Mouse (Mus musculus): ENCODE measurements around the gene Pde4d. TPM values are rescaled to one million over a fixed set of nuclear protein-coding genes. Genes with fewer than 3 reads are reported as not detected.

Pde4d gene
- polyA plus RNA-seq, 1 experiment from 2014 or later, result 13.6 TPM

DNA sequence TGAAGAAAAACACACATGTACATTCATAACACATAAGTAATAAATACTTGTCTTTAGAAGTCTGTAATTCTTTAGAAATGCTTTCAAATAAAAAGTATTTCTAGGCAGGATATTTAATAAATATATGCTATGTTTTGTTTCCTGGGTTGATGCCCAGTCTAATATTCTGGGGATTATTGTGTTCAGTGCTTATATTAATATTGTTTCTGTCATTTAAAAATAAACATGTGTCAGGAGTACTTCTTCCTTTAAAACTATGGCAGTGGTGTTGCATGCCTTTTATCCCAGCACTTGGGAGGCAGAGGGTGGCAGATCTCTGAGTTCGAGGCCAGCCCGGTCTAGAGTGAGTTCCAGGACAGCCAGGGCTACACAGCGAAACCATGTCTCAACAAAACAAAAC, 485.1 kb downstream of the Pde4d start:
- Histone ChIP-seq H3K27me3 (replicated peaks; ENCODE audit: control insufficient read depth, insufficient read depth, low read length) (no peaks in the 10 kb centered on the region), H3K9ac (ENCODE audit: low read depth, low read length) (no peak overlapping the region), H3K9me3 (ENCODE audit: control insufficient read depth, low read length) (no peaks in the 10 kb centered on the region), H3K4me2 (ENCODE audit: low read depth, low read length) (no peak overlapping the region), H3K36me3 (ENCODE audit: control insufficient read depth, insufficient read depth, low read length) (no peaks in the 10 kb centered on the region), H3K4me1 (ENCODE audit: control insufficient read depth, insufficient read depth, low read length) (no peaks in the 10 kb centered on the region), H3K27ac (replicated peaks; ENCODE audit: low read depth, low read length) (no peak overlapping the region), H3K4me3 (ENCODE audit: low read depth, low read length) (no peak overlapping the region)
- 87% methylated on average over 3 of the region's 3 CpGs for WGBS
- no peak for ATAC-seq (ENCODE audit: low read depth)
- no peak for DNase-seq (ENCODE audit: low spot score)

DNA sequence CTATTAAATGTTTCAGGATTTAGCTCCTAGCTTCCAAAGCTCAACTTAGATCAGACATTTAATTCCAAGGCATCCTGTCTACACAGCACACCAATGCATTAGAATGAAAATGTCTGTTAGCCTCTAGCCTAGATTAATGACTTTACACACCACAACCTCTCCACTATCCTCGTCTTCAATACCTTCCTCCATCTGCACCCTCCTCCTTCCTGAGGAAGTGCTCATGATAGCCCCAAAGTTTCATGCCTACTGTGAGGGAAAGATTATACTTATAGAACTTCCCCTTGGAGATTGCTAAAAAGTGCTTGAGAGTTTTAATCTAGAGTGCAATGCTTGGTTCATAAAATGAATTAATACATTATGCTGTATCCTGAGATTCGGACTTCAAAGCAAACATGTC, 487.5 kb downstream of the Pde4d start:
- Histone ChIP-seq H3K4me2 (ENCODE audit: low read depth, low read length) (no peak overlapping the region), H3K36me3 (ENCODE audit: control insufficient read depth, insufficient read depth, low read length) (no peaks in the 10 kb centered on the region), H3K4me3 (ENCODE audit: low read depth, low read length) (no peak overlapping the region), H3K9me3 (ENCODE audit: control insufficient read depth, low read length) (no peaks in the 10 kb centered on the region; the same call in 1 of the 2 replicates), H3K27ac (replicated peaks; ENCODE audit: low read depth, low read length) (no peak overlapping the region), H3K9ac (ENCODE audit: low read depth, low read length) (no peak overlapping the region), H3K27me3 (replicated peaks; ENCODE audit: control insufficient read depth, insufficient read depth, low read length) (no peaks in the 10 kb centered on the region), H3K4me1 (ENCODE audit: control insufficient read depth, insufficient read depth, low read length) (no peaks in the 10 kb centered on the region)
- DNase-seq (ENCODE audit: low spot score) (no peak), ATAC-seq (ENCODE audit: low read depth) (no peak)
- 71% methylated on average over 2 of the region's 2 CpGs for WGBS

DNA sequence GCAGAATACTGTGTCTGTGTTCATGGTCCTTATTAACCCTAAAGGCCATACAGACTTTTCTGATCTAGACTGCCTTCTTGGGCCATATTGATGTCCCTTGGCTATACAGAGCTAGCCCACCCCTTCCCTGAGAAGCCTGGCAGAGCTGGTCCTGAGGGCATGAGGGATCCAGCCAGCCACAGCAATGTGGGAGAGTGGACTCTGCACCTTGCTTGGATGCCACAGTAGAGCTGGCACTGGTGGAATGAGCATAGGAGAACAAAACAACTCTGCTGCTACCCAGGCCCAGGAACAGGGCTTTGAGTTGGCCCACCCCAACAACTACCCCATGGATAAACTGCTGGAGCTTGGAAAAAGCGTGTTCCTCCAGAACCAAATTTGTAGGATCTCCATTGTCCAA, 503.2 kb downstream of the Pde4d start:
- no peaks in the 10 kb centered on the region for H3K9me3 ChIP-seq (ENCODE audit: control insufficient read depth, low read length)
- 95% methylated on average over 1 of the region's 1 CpGs for WGBS
- DNase-seq (ENCODE audit: low spot score) (no peak), ATAC-seq (ENCODE audit: low read depth) (no peak)
- H3K27ac ChIP-seq (replicated peaks; ENCODE audit: low read depth, low read length), result no peak overlapping the region
- H3K4me2 ChIP-seq (ENCODE audit: low read depth, low read length), result no peak overlapping the region
- H3K9ac ChIP-seq (ENCODE audit: low read depth, low read length), result no peak overlapping the region
- no peaks in the 10 kb centered on the region for H3K36me3 ChIP-seq (ENCODE audit: control insufficient read depth, insufficient read depth, low read length)
- H3K27me3 ChIP-seq (replicated peaks; ENCODE audit: control insufficient read depth, insufficient read depth, low read length), result no peaks in the 10 kb centered on the region
- H3K4me3 ChIP-seq (ENCODE audit: low read depth, low read length), result no peak overlapping the region
- H3K4me1 ChIP-seq (ENCODE audit: control insufficient read depth, insufficient read depth, low read length), result no peaks in the 10 kb centered on the region

DNA sequence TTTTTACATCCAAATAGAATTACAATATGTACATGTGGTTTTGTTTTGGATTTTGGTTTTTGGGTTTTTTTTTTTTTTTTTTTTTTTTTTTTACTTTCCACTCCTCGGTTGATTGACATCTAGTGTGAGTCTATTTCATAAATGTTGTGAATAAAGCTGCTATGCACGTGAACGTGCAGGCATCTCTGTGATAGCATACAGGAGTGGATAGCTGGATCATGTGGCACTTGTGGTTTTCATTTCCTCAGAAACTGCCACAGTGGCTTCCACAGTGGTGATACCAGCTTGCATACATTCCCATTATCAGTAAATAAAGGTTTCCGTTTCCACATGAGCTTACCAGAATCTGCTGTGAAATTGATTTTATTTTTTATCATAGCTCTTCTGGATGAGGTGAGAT, 506.3 kb downstream of the Pde4d start:
- no peak overlapping the region for H3K9ac ChIP-seq (ENCODE audit: low read depth, low read length)
- no peak for ATAC-seq (ENCODE audit: low read depth)
- H3K27ac ChIP-seq (replicated peaks; ENCODE audit: low read depth, low read length), result no peak overlapping the region
- H3K9me3 ChIP-seq (ENCODE audit: control insufficient read depth, low read length), result no peaks in the 10 kb centered on the region
- no peak for DNase-seq (ENCODE audit: low spot score)
- H3K36me3 ChIP-seq (ENCODE audit: control insufficient read depth, insufficient read depth, low read length), result no peaks in the 10 kb centered on the region
- H3K4me1 ChIP-seq (ENCODE audit: control insufficient read depth, insufficient read depth, low read length), result no peaks in the 10 kb centered on the region
- H3K27me3 ChIP-seq (replicated peaks; ENCODE audit: control insufficient read depth, insufficient read depth, low read length), result no peaks in the 10 kb centered on the region
- 72% methylated on average over 4 of the region's 4 CpGs for WGBS
- no peak overlapping the region for H3K4me2 ChIP-seq (ENCODE audit: low read depth, low read length)
- no peak overlapping the region for H3K4me3 ChIP-seq (ENCODE audit: low read depth, low read length)

DNA sequence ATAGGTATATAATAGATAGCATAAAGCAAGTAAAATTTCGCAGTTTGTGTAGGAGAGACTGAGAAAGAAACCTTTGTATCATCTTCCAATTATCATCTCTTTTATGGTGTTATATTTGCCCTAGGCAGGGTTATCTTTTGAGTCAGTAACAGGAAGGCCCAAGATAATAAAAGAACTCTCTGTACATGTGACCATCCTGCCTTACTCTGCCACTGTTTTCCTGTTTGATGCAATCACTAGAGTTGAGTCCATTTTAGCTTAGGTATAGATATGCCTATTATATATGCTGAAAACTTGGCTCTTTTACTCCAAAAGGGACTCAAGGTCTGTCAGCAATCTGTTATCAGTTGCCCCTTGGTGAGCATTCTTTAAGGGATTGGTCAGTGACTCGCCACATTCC, 514.3 kb downstream of the Pde4d start:
- 84% methylated on average over 2 of the region's 2 CpGs for WGBS
- Histone ChIP-seq H3K9me3 (ENCODE audit: control insufficient read depth, low read length) (no peaks in the 10 kb centered on the region), H3K9ac (ENCODE audit: low read depth, low read length) (no peak overlapping the region), H3K36me3 (ENCODE audit: control insufficient read depth, insufficient read depth, low read length) (no peaks in the 10 kb centered on the region), H3K27me3 (replicated peaks; ENCODE audit: control insufficient read depth, insufficient read depth, low read length) (no peaks in the 10 kb centered on the region), H3K4me3 (ENCODE audit: low read depth, low read length) (no peak overlapping the region), H3K27ac (replicated peaks; ENCODE audit: low read depth, low read length) (no peak overlapping the region), H3K4me2 (ENCODE audit: low read depth, low read length) (no peak overlapping the region), H3K4me1 (ENCODE audit: control insufficient read depth, insufficient read depth, low read length) (no peaks in the 10 kb centered on the region)
- ATAC-seq (ENCODE audit: low read depth) (no peak), DNase-seq (ENCODE audit: low spot score) (no peak)

DNA sequence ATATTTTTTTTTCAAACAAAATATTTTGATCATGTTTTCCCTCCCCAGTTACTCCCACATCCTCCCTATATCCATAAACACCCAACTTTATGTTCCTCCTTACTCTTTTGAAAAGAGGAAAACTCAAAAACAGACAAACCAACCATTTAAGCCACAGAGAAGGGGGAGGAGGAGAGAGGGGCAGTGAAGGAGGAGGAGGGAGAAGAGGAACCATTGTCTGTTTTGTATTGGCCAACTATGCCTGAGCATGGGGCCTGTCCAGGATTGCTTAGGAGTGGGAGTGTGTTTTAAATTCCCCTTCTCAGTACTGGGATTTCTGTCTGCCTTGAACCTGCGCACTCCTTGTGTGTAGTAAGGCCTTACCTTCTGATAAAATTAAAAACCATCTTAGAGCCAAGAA, 531.4 kb downstream of the Pde4d start:
- Histone ChIP-seq H3K27ac (replicated peaks; ENCODE audit: low read depth, low read length) (no peak overlapping the region), H3K4me3 (ENCODE audit: low read depth, low read length) (no peak overlapping the region), H3K27me3 (replicated peaks; ENCODE audit: control insufficient read depth, insufficient read depth, low read length) (no peaks in the 10 kb centered on the region), H3K9me3 (ENCODE audit: control insufficient read depth, low read length) (no peaks in the 10 kb centered on the region), H3K36me3 (ENCODE audit: control insufficient read depth, insufficient read depth, low read length) (no peaks in the 10 kb centered on the region), H3K9ac (ENCODE audit: low read depth, low read length) (no peak overlapping the region), H3K4me2 (ENCODE audit: low read depth, low read length) (no peak overlapping the region), H3K4me1 (ENCODE audit: control insufficient read depth, insufficient read depth, low read length) (no peaks in the 10 kb centered on the region)
- WGBS, result 96% methylated on average over 1 of the region's 1 CpGs
- no peak for DNase-seq (ENCODE audit: low spot score)
- ATAC-seq (ENCODE audit: low read depth), result no peak

DNA sequence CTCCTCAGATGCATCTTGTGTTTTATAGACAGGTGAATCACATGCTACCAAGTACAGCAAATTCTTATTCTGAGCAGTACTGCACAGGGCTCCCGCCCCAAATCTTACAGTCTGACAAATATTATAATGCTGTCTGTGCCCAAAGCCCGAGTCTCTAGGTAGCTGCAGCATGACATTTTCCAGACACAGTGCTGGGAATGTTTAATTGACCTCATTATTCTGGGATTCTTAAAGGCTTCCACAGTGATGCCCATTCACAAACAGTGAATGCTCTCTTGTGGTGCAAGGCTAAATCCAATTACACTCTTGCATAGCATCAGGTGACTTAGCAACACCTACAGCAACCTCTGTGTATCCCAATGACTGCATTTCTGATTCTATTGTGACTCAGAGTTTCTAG, 549.0 kb downstream of the Pde4d start:
- no peak for DNase-seq (ENCODE audit: low spot score)
- H3K27ac ChIP-seq (replicated peaks; ENCODE audit: low read depth, low read length), result no peak overlapping the region
- H3K27me3 ChIP-seq (replicated peaks; ENCODE audit: control insufficient read depth, insufficient read depth, low read length), result no peaks in the 10 kb centered on the region
- 68% methylated on average over 2 of the region's 2 CpGs for WGBS
- H3K36me3 ChIP-seq (ENCODE audit: control insufficient read depth, insufficient read depth, low read length), result no peaks in the 10 kb centered on the region
- no peaks in the 10 kb centered on the region for H3K9me3 ChIP-seq (ENCODE audit: control insufficient read depth, low read length)
- no peaks in the 10 kb centered on the region for H3K4me1 ChIP-seq (ENCODE audit: control insufficient read depth, insufficient read depth, low read length)
- H3K4me3 ChIP-seq (ENCODE audit: low read depth, low read length), result no peak overlapping the region
- no peak for ATAC-seq (ENCODE audit: low read depth)
- no peak overlapping the region for H3K9ac ChIP-seq (ENCODE audit: low read depth, low read length)
- H3K4me2 ChIP-seq (ENCODE audit: low read depth, low read length), result no peak overlapping the region

DNA sequence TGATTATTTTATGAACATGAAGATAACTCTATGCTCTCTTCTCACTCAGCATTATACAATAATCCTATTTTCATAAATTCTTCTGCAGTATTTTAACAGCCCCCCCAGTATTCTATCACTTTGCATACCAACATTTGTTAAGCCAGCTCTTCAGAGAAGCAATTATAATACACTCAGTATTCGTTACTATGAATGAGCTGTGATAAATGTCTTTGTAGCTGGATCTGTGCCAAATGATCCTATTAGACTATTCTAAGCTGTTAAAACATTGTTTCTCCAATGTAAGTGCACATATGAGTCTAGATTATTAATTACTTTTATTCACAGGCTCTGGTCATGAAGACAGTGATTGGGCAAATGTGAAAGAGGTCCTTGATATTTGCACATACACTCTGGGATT, 575.0 kb downstream of the Pde4d start:
- Histone ChIP-seq H3K4me1 (ENCODE audit: control insufficient read depth, insufficient read depth, low read length) (no peaks in the 10 kb centered on the region), H3K9ac (ENCODE audit: low read depth, low read length) (no peak overlapping the region), H3K9me3 (ENCODE audit: control insufficient read depth, low read length) (no peaks in the 10 kb centered on the region), H3K27me3 (replicated peaks; ENCODE audit: control insufficient read depth, insufficient read depth, low read length) (no peaks in the 10 kb centered on the region), H3K4me2 (ENCODE audit: low read depth, low read length) (no peak overlapping the region), H3K27ac (replicated peaks; ENCODE audit: low read depth, low read length) (no peak overlapping the region), H3K36me3 (ENCODE audit: control insufficient read depth, insufficient read depth, low read length) (no peaks in the 10 kb centered on the region), H3K4me3 (ENCODE audit: low read depth, low read length) (no peak overlapping the region)
- 73% methylated on average over 1 of the region's 1 CpGs for WGBS
- DNase-seq (ENCODE audit: low spot score) (no peak), ATAC-seq (ENCODE audit: low read depth) (no peak)

DNA sequence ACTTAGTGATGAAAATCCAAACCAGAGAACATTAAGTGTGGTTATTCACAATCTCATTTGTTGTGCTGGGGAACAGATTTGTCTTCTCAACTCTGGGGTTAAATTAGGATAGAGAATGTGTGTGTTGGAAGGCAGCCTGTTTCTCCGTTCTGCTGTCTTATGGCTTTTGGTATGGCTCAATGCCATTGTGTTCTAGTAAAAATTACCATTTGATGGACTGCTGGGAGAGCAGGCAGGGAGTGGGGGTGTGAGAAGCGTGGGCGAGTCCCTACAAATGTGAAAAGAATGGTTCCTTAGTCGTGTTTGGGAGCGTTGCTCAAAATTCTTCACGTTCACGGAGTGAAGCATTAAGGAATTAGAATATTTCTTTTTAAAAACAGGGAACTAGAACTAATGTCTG, 597.4 kb downstream of the Pde4d start:
- Histone ChIP-seq H3K27ac (replicated peaks; ENCODE audit: low read depth, low read length) (no peak overlapping the region), H3K9me3 (ENCODE audit: control insufficient read depth, low read length) (no peaks in the 10 kb centered on the region), H3K27me3 (replicated peaks; ENCODE audit: control insufficient read depth, insufficient read depth, low read length) (no peaks in the 10 kb centered on the region), H3K9ac (ENCODE audit: low read depth, low read length) (no peak overlapping the region), H3K4me3 (ENCODE audit: low read depth, low read length) (no peak overlapping the region), H3K36me3 (ENCODE audit: control insufficient read depth, insufficient read depth, low read length) (no peaks in the 10 kb centered on the region), H3K4me1 (ENCODE audit: control insufficient read depth, insufficient read depth, low read length) (no peaks in the 10 kb centered on the region), H3K4me2 (ENCODE audit: low read depth, low read length) (no peak overlapping the region)
- peak; percentile 56 for DNase-seq (ENCODE audit: low spot score)
- no peak for ATAC-seq (ENCODE audit: low read depth)
- WGBS, result 66% methylated on average over 7 of the region's 7 CpGs

Data from embryonic facial prominence, embryonic 14.5 days (tissue).